ENCODE assay signal across 8 mouse cellular contexts in genomic region chr15:103352856-103353255, GRCm38 (mm10). TPM values are rescaled to one million over a fixed set of nuclear protein-coding genes. Genes with fewer than 3 reads are reported as not detected.
DNase-seq lines count a peak whose midpoint lies in the region; ATAC-seq and TF ChIP-seq lines count a peak whose summit lies in the region.
"Had no signal": no experiment of that assay in that cellular context is flagged by ENCODE, and none has a peak within 500 bp of the region (broad histone marks: within the 10 kb centered on the region; RNA-seq: fewer than 3 reads in every experiment).

No protein-coding gene starts in this region.

- no peaks in the 10 kb centered on the region for H3K9me3 ChIP-seq in midbrain, embryonic 10.5 days (replicated peaks)
- no peaks in the 10 kb centered on the region for H3K9me3 ChIP-seq in midbrain, embryonic 16.5 days (replicated peaks; ENCODE audit: control insufficient read depth, low read length, poor library complexity, severe bottlenecking)
- H3K9me3 ChIP-seq in hindbrain, postnatal 0 days (ENCODE audit: low read length), result no peaks in the 10 kb centered on the region
- no peaks in the 10 kb centered on the region for H3K9me3 ChIP-seq in stomach, embryonic 15.5 days

- no peak overlapping the region for H3K9ac ChIP-seq in midbrain, embryonic 16.5 days (ENCODE audit: low read depth, low read length)
- no peak overlapping the region for H3K9ac ChIP-seq in hindbrain, postnatal 0 days (replicated peaks; ENCODE audit: low read length)
- H3K9ac ChIP-seq in stomach, embryonic 15.5 days, result no peak overlapping the region

- no peak overlapping the region for H3K4me3 ChIP-seq in midbrain, embryonic 10.5 days
- no peak overlapping the region for H3K4me3 ChIP-seq in midbrain, embryonic 16.5 days (ENCODE audit: low read depth, low read length)
- H3K4me3 ChIP-seq in hindbrain, postnatal 0 days (ENCODE audit: low read length), result no peak overlapping the region
- no peak overlapping the region for H3K4me3 ChIP-seq in stomach, embryonic 15.5 days (replicated peaks)

- no peak for ATAC-seq in midbrain, embryonic 16.5 days
- ATAC-seq in hindbrain, postnatal 0 days, result peak; percentile 59
- ATAC-seq in stomach, embryonic 15.5 days (ENCODE audit: insufficient read depth, low FRiP score, low read depth), result 0 out of 2 replicates have a peak, but pooled peaks have one; percentile 21

- H3K27me3 ChIP-seq in midbrain, embryonic 10.5 days (ENCODE audit: low read depth, poor library complexity, severe bottlenecking), result no peaks in the 10 kb centered on the region
- H3K27me3 ChIP-seq in midbrain, embryonic 16.5 days (ENCODE audit: control insufficient read depth, insufficient read depth, low read depth, low read length), result no peaks in the 10 kb centered on the region
- H3K27me3 ChIP-seq in hindbrain, postnatal 0 days (ENCODE audit: insufficient read depth, low read length), result no peaks in the 10 kb centered on the region
- no peaks in the 10 kb centered on the region for H3K27me3 ChIP-seq in stomach, embryonic 15.5 days (replicated peaks)

- 61% methylated on average over 4 of the region's 4 CpGs for WGBS in midbrain, embryonic 10.5 days
- 39% methylated on average over 4 of the region's 4 CpGs for WGBS in midbrain, embryonic 16.5 days
- WGBS in hindbrain, postnatal 0 days, result 44% methylated on average over 4 of the region's 4 CpGs
- WGBS in stomach, embryonic 15.5 days, result 39% methylated on average over 4 of the region's 4 CpGs

- H3K36me3 ChIP-seq in midbrain, embryonic 10.5 days, result peaks cover 92% of the 10 kb centered on the region
- H3K36me3 ChIP-seq in midbrain, embryonic 16.5 days (ENCODE audit: control insufficient read depth, insufficient read depth, low read length), result no peaks in the 10 kb centered on the region
- H3K36me3 ChIP-seq in hindbrain, postnatal 0 days (ENCODE audit: insufficient read depth, low read length), result no peaks in the 10 kb centered on the region
- peaks cover 64% of the 10 kb centered on the region for H3K36me3 ChIP-seq in stomach, embryonic 15.5 days

- H3K27ac ChIP-seq in midbrain, embryonic 10.5 days (replicated peaks), result no peak overlapping the region
- H3K27ac ChIP-seq in midbrain, embryonic 16.5 days (ENCODE audit: low read length), result no peak overlapping the region
- H3K27ac ChIP-seq in hindbrain, postnatal 0 days, result no peak overlapping the region
- no peak overlapping the region for H3K27ac ChIP-seq in stomach, embryonic 15.5 days

- no peaks in the 10 kb centered on the region for H3K4me1 ChIP-seq in midbrain, embryonic 10.5 days
- H3K4me1 ChIP-seq in midbrain, embryonic 16.5 days (ENCODE audit: control insufficient read depth, insufficient read depth, low read length), result no peaks in the 10 kb centered on the region
- H3K4me1 ChIP-seq in hindbrain, postnatal 0 days (ENCODE audit: insufficient read depth, low read length), result no peaks in the 10 kb centered on the region
- no peaks in the 10 kb centered on the region for H3K4me1 ChIP-seq in stomach, embryonic 15.5 days

- peak; percentile 66 for DNase-seq in midbrain, embryonic 10.5 days (ENCODE audit: low spot score)
- peak; percentile 85 for DNase-seq in ZHBTc4 (ENCODE audit: low read depth, low spot score)
- peak; percentile 59 for DNase-seq in embryo, embryonic 11.5 days (ENCODE audit: low read depth, low spot score)
- peak; percentile 85 for DNase-seq in hindbrain, postnatal 0 days (ENCODE audit: low spot score)
- peak; percentile 77 for DNase-seq in mesoderm, embryonic 11.5 days (ENCODE audit: low read depth, low spot score)

- peak; percentile 90 for TF ChIP-seq CTCF in hindbrain, postnatal 0 days (IDR thresholded peaks at IDR 0.05; ENCODE audit: low read depth)

- H3K4me2 ChIP-seq in midbrain, embryonic 16.5 days (ENCODE audit: low read length), result no peak overlapping the region
- no peak overlapping the region for H3K4me2 ChIP-seq in hindbrain, postnatal 0 days (ENCODE audit: low read depth, low read length)
- H3K4me2 ChIP-seq in stomach, embryonic 15.5 days, result no peak overlapping the region

RNA-seq across cellular contexts. Expression of gene Zfp385a, which starts 13.0 kb away (rescaled TPM):
- polyA plus RNA-seq in midbrain, embryonic 10.5 days (2016; fragmentation: Nextera tagmentation; extraction: Ambion mirVana), result 24.3 and 25.5 TPM in 2 replicates
- 20.1 and 22.7 TPM in 2 replicates for polyA plus RNA-seq in midbrain, embryonic 16.5 days (2015; fragmentation: Nextera tagmentation; extraction: Ambion mirVana)
- total RNA-seq in hindbrain, postnatal 0 days (2014; rRNA removed), result 20.6 and 25.8 TPM in 2 replicates
- 19.8 and 23.1 TPM in 2 replicates for polyA plus RNA-seq in hindbrain, postnatal 0 days (2015; fragmentation: Nextera tagmentation; extraction: Ambion mirVana)
- 8.2 and 9.3 TPM in 2 replicates for polyA plus RNA-seq in stomach, embryonic 15.5 days (2015; fragmentation: Nextera tagmentation; extraction: Ambion mirVana)

RNA-seq across cellular contexts. Expression of gene Itga5, which starts 13.7 kb away (rescaled TPM):
- 26.1 and 26.4 TPM in 2 replicates for polyA plus RNA-seq in midbrain, embryonic 10.5 days (2016; fragmentation: Nextera tagmentation; extraction: Ambion mirVana)
- 5.8 and 7.4 TPM in 2 replicates for polyA plus RNA-seq in midbrain, embryonic 16.5 days (2015; fragmentation: Nextera tagmentation; extraction: Ambion mirVana)
- total RNA-seq in hindbrain, postnatal 0 days (2014; rRNA removed), result 8.2 and 8.3 TPM in 2 replicates
- polyA plus RNA-seq in hindbrain, postnatal 0 days (2015; fragmentation: Nextera tagmentation; extraction: Ambion mirVana), result 4.9 and 5.0 TPM in 2 replicates
- 48.3 and 53.4 TPM in 2 replicates for polyA plus RNA-seq in stomach, embryonic 15.5 days (2015; fragmentation: Nextera tagmentation; extraction: Ambion mirVana)

RNA-seq across cellular contexts. Expression of gene Gpr84, which starts 42.4 kb away (rescaled TPM):
- polyA plus RNA-seq in midbrain, embryonic 10.5 days (2016; fragmentation: Nextera tagmentation; extraction: Ambion mirVana), result 0.32 and 0.47 TPM in 2 replicates
- polyA plus RNA-seq in midbrain, embryonic 16.5 days (2015; fragmentation: Nextera tagmentation; extraction: Ambion mirVana), result 0.40 and 0.64 TPM in 2 replicates
- total RNA-seq in hindbrain, postnatal 0 days (2014; rRNA removed), result 0.58 and 0.86 TPM in 2 replicates
- 0.30 and 0.37 TPM in 2 replicates for polyA plus RNA-seq in hindbrain, postnatal 0 days (2015; fragmentation: Nextera tagmentation; extraction: Ambion mirVana)
- polyA plus RNA-seq in stomach, embryonic 15.5 days (2015; fragmentation: Nextera tagmentation; extraction: Ambion mirVana), result 0.46 and 0.53 TPM in 2 replicates
- total RNA-seq: heart, postnatal 36 days had no signal
